Mouse (Mus musculus) testis, adult 2 months (tissue): ENCODE results near the gene Ythdc1. TPM values are rescaled to one million over a fixed set of nuclear protein-coding genes. Genes with fewer than 3 reads are reported as not detected.
"Not testable (repeated sequence)": the region's sequence is repeated elsewhere in the genome, so short reads cannot be mapped to it uniquely, and the experiment has no call there.

Experiments used
- H3K27ac ChIP-seq: fragments of 200-500 bp; 2 replicates; pipeline ENCODE4 v1.5.1; 2012; ENCODE audit warnings: low read depth, low read length; ENCODE audit not compliant: control insufficient read depth, insufficient read depth
- H3K27me3 ChIP-seq: fragments of 200-500 bp; 2 replicates; pipeline ENCODE4 v1.6.1; 2012; ENCODE audit warnings: mild to moderate bottlenecking, low read length, moderate library complexity; ENCODE audit not compliant: control insufficient read depth, insufficient read depth
- H3K36me3 ChIP-seq: fragments of 200-500 bp; 2 replicates; pipeline ENCODE4 v1.6.1; 2012; ENCODE audit warnings: mild to moderate bottlenecking, low read length; ENCODE audit not compliant: control insufficient read depth, insufficient read depth
- H3K4me1 ChIP-seq: fragments of 200-500 bp; 2 replicates; pipeline ENCODE4 v1.6.1; 2012; ENCODE audit warnings: low read length; ENCODE audit not compliant: control insufficient read depth, insufficient read depth
- H3K4me3 ChIP-seq: fragments of 200-500 bp; 2 replicates; pipeline ENCODE4 v1.5.1; 2012; ENCODE audit warnings: low read depth, mild to moderate bottlenecking, low read length, moderate library complexity, mixed read lengths; ENCODE audit not compliant: control insufficient read depth
- CTCF ChIP-seq: fragments of 200-500 bp; IDR thresholded peaks from 2 replicates; pipeline ENCODE4 v1.5.1; 2012; ENCODE audit warnings: low read depth, mild to moderate bottlenecking, inconsistent platforms, low read length, moderate library complexity; ENCODE audit not compliant: control insufficient read depth, insufficient read depth, insufficient replicate concordance
- POLR2A ChIP-seq: fragments of 200-500 bp; IDR thresholded peaks from 2 replicates; pipeline ENCODE4 v1.6.1; 2012; ENCODE audit warnings: low read depth, mild to moderate bottlenecking, inconsistent platforms, low read length, moderate library complexity; ENCODE audit not compliant: control insufficient read depth
- polyA plus RNA-seq: library from polyadenylated mRNA; depleted of rRNA; stranded (reverse); fragments of >200 nt; gene quantifications from 2 replicates; pipeline ENCODE4 v1.2.3, GENCODE M21; 2012; rRNA removed

Gene Ythdc1
- polyA plus RNA-seq, 1 experiment: 24.2 TPM

DNA sequence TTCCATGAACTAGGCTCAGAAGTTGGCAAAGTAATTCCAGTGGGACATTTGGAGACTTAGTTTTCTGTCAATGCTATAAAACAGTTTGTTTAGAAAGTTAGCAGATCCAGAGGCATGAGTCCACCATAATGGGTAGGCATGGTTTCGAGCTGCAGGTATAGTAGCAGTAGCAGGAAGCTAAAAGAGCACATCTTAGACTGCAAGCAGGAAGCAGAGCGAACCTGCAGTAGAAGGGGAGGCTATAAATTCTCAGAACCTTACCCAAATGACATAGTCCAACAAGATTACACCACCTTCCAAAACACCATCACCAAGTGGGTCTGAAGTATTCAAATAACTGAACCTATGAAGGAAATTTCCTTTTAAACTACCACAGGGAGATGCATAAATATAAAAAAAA lies 36.2 kb downstream of the Ythdc1 start:
- H3K36me3 ChIP-seq: 0 out of 2 replicates have a peak, but pooled peaks cover 1% of the 10 kb centered on the region
- H3K27me3 ChIP-seq: no peaks in the 10 kb centered on the region
- H3K27ac ChIP-seq: no peak overlapping the region
- TF ChIP-seq POLR2A (no peak), CTCF (no peak)
- no peak overlapping the region for H3K4me3 ChIP-seq
- no peaks in the 10 kb centered on the region for H3K4me1 ChIP-seq

DNA sequence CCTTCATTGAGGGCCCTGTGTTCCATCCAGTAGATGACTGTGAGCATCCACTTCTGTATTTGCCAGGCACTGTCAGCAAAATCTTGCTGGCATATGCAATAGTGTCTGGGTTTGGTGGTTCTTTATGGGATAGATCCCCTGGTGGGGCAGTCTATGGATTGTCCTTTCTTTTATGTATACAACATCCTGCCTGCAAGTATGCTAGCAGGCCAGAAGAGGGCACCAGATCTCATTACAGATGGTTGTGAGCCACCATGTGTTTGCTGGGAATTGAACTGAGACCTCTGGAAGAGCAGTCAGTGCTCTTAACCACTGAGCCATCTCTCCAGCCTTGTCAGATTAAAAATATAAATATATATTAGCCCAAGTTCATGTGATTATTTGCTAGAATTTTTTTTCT lies 37.2 kb downstream of the Ythdc1 start:
- not testable (repeated sequence) for H3K36me3 ChIP-seq, H3K4me1 ChIP-seq, H3K27ac ChIP-seq, H3K27me3 ChIP-seq, H3K4me3 ChIP-seq

- TF ChIP-seq POLR2A (no peak), CTCF (no peak)
- no peak overlapping the region for H3K27ac ChIP-seq
- no peaks in the 10 kb centered on the region for H3K27me3 ChIP-seq
- no peak overlapping the region for H3K4me3 ChIP-seq
- no peaks in the 10 kb centered on the region for H3K36me3 ChIP-seq
- H3K4me1 ChIP-seq: no peaks in the 10 kb centered on the region
These were observed 46.1 kb downstream of the Ythdc1 start for GRCm38 (mm10) chr5:86850104-86850503.

- Histone ChIP-seq H3K36me3 (no peaks in the 10 kb centered on the region), H3K27me3 (no peaks in the 10 kb centered on the region), H3K4me3 (no peak overlapping the region), H3K4me1 (no peaks in the 10 kb centered on the region), H3K27ac (no peak overlapping the region)
- TF ChIP-seq CTCF (no peak), POLR2A (no peak)
These were observed 47.6 kb downstream of the Ythdc1 start for GRCm38 (mm10) chr5:86851658-86852057.

DNA sequence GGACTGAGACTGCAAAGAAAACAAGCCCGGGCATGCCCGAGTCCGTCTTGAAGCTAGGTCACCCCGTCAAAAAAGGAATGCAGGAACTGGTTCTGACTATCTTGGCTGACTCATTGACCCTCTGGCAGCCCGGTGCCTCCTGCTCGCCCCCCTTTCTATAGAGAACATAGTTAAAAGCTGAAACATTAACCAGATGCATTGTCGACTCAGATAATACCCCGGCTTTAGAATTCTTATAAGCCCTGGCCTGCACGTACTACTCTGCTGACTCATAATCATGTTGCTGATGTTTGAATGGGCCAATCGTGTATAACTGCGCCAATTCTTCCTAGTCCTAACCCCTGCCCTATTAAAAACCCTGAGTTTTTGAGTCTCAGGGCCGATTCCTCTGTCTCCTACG lies 52.5 kb downstream of the Ythdc1 start:
- H3K4me1 ChIP-seq, H3K4me3 ChIP-seq, H3K36me3 ChIP-seq, H3K27ac ChIP-seq, H3K27me3 ChIP-seq: not testable (repeated sequence)

DNA sequence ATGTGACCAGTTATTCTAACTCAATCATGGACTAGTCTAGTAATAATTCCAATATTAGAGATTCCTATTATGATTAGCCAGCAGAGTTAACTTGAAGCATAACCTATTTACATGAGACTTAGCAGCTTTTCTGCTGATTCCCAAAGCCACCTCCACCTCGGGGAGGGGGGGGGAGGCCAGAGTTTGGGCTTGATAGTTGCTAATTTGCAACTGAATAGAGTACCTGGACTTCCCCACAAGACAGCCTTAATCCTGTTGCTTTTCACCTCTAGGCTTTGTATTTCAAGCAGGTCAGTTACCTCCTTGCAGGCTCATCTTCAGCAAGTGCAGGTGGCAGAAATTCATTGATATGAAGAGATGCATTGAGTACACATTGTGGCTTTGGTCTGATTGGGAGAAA lies 53.7 kb downstream of the Ythdc1 start:
- TF ChIP-seq CTCF (no peak), POLR2A (no peak)
- Histone ChIP-seq H3K36me3 (no peaks in the 10 kb centered on the region), H3K27me3 (no peaks in the 10 kb centered on the region), H3K4me1 (no peaks in the 10 kb centered on the region), H3K4me3 (no peak overlapping the region), H3K27ac (no peak overlapping the region)

DNA sequence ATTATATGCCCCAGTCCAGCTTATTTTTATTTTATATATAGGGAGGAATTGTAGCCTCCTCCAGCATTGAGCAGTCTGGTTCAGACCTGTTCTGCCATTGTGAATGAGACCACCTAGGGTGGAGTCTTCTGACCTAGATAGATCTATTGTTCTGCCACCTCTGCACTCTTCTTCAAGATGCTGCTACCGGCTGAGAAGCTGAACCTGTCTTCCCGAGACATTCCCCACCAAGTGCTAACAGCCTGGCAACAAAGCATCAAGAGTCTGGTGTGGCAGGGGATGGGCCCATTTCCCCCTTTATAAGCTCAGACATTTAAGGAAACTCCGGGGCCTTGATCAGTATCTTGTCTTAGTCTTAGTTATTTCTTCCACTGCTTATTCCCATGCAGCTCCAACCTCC lies 54.3 kb downstream of the Ythdc1 start:
- no peak overlapping the region for H3K27ac ChIP-seq
- no peaks in the 10 kb centered on the region for H3K27me3 ChIP-seq
- H3K4me3 ChIP-seq: no peak overlapping the region
- H3K4me1 ChIP-seq: no peaks in the 10 kb centered on the region
- H3K36me3 ChIP-seq: no peaks in the 10 kb centered on the region
- TF ChIP-seq POLR2A (no peak), CTCF (no peak)

GRCm38 (mm10) chr5:86871877-86872276 lies 67.9 kb downstream of the Ythdc1 start:
- Histone ChIP-seq H3K27ac (no peak overlapping the region), H3K4me3 (no peak overlapping the region), H3K27me3 (no peaks in the 10 kb centered on the region), H3K36me3 (no peaks in the 10 kb centered on the region), H3K4me1 (no peaks in the 10 kb centered on the region)
- no peak for TF ChIP-seq POLR2A
- TF ChIP-seq CTCF: no peak

Other genes starting within 250 kb of the Ythdc1 start
- gene Tmprss11f, start 171.8 kb upstream of the Ythdc1 start, polyA plus RNA-seq: 0.15 and 0.17 TPM in 2 replicates
- gene Tmprss11b, start 127.9 kb upstream of the Ythdc1 start, polyA plus RNA-seq: 0.22 TPM in 2 replicates
- gene Tmprss11e, start 58.4 kb upstream of the Ythdc1 start, polyA plus RNA-seq: 0.04 TPM in 2 replicates
- gene Ugt2b34, start 102.7 kb downstream of the Ythdc1 start, polyA plus RNA-seq: 0.02 TPM in 1 of 2 replicates, not detected in the other
- not detected in 2 replicates for gene Ugt2b1, start 122.3 kb downstream of the Ythdc1 start, polyA plus RNA-seq
- not detected in 2 replicates for gene Ugt2b35, start 196.6 kb downstream of the Ythdc1 start, polyA plus RNA-seq